Mouse (Mus musculus) liver, embryonic 14.5 days (tissue): ENCODE data around the gene Tspan11. TPM values are rescaled to one million over a fixed set of nuclear protein-coding genes. Genes with fewer than 3 reads are reported as not detected.

Experiments used
- ATAC-seq: fragments of 200-750 bp; cut with Nextera tagmentation; 2 replicates; pipeline ENCODE4 v1.8.0; 2017; ENCODE audit warnings: moderate number of reproducible peaks, mild to moderate bottlenecking, moderate library complexity; ENCODE audit not compliant: insufficient read depth
- DNase-seq, 3 experiments: peaks; one replicate each; pipeline ENCODE4 v3.0.0-alpha.2; 2012 to 2013; ENCODE audit warnings: low read depth in 3 of 3, low spot score in 3 of 3
- H3K27ac ChIP-seq: fragments of 300-500 bp; sonication (generic); 2 replicates; pipeline ENCODE4 v1.5.1; 2014; ENCODE audit warnings: moderate library complexity, mild to moderate bottlenecking, control low read depth, inconsistent platforms
- H3K27me3 ChIP-seq: fragments of 300-500 bp; sonication (generic); 2 replicates; pipeline ENCODE4 v1.6.1; 2014; ENCODE audit warnings: mild to moderate bottlenecking, low read length, moderate library complexity; ENCODE audit not compliant: control insufficient read depth, insufficient read depth
- H3K36me3 ChIP-seq: fragments of 300-500 bp; sonication (generic); replicated peaks from 2 replicates; pipeline ENCODE4 v1.6.1; 2014; ENCODE audit warnings: low read depth; ENCODE audit not compliant: control insufficient read depth, insufficient read depth
- H3K4me1 ChIP-seq, 2 experiments: fragments of 200-500 bp in 1 of 2; fragments of 300-500 bp in 1 of 2; sonication (generic) in 1 of 2; replicated peaks; 2 replicates each; pipeline ENCODE4 v1.6.1; 2012 to 2014; ENCODE audit warnings: antibody characterized with exemption in 1 of 2, inconsistent platforms in 1 of 2, low read length in 1 of 2; ENCODE audit not compliant: control insufficient read depth in 2 of 2, insufficient read depth in 2 of 2
- H3K4me2 ChIP-seq: fragments of 300-500 bp; sonication (generic); 2 replicates; pipeline ENCODE4 v1.6.1; 2014; ENCODE audit warnings: low read depth, mild to moderate bottlenecking, control low read depth, moderate library complexity
- H3K4me3 ChIP-seq, 2 experiments: fragments of 200-500 bp in 1 of 2; fragments of 300-500 bp in 1 of 2; sonication (generic) in 1 of 2; 2 replicates each; pipeline ENCODE4 v1.5.1; 2012 to 2014; ENCODE audit warnings: low read depth in 2 of 2, low read length in 2 of 2, mild to moderate bottlenecking in 2 of 2, control low read depth in 1 of 2, inconsistent platforms in 1 of 2, moderate library complexity in 1 of 2; ENCODE audit not compliant: insufficient read depth in 1 of 2
- H3K9ac ChIP-seq: fragments of 300-500 bp; sonication (generic); replicated peaks from 2 replicates; pipeline ENCODE4 v1.6.1; 2014; ENCODE audit warnings: mild to moderate bottlenecking, control low read depth, moderate library complexity
- H3K9me3 ChIP-seq: fragments of 300-500 bp; sonication (generic); 2 replicates; pipeline ENCODE4 v1.6.1; 2016; ENCODE audit warnings: low read length, mixed read lengths; ENCODE audit not compliant: control insufficient read depth
- CTCF ChIP-seq: IDR thresholded peaks from 2 replicates; pipeline ENCODE4 v1.5.1; 2016; ENCODE audit warnings: antibody characterized with exemption, low read depth, control low read depth
- EP300 ChIP-seq: IDR thresholded peaks from 2 replicates; pipeline ENCODE4 v1.6.1; 2016; ENCODE audit warnings: antibody characterized with exemption, low read depth
- WGBS: fragments of 180-500 bp; shearing (Covaris S2); extraction: QIAGEN DNeasy Blood & Tissue Kit; methylation state at CpG from one replicate; pipeline ENCODE4 v1.1.7; 2014; ENCODE audit not compliant: insufficient replicate concordance; 5-methylcytosine and 5-hydroxymethylcytosine counted together
- polyA plus RNA-seq, 2 experiments: library from polyadenylated mRNA; depleted of rRNA in 1 of 2; stranded (reverse) in 1 of 2; unstranded in 1 of 2; fragments of >200 nt; fragmentation: Nextera tagmentation in 1 of 2; extraction: Ambion mirVana in 1 of 2; gene quantifications; 2 replicates each; pipeline versions ENCODE4 v1.2.1 to v1.2.3; 2012 to 2014

Tspan11 gene
- polyA plus RNA-seq, 2 experiments: 0.07 to 0.23 TPM

DNA sequence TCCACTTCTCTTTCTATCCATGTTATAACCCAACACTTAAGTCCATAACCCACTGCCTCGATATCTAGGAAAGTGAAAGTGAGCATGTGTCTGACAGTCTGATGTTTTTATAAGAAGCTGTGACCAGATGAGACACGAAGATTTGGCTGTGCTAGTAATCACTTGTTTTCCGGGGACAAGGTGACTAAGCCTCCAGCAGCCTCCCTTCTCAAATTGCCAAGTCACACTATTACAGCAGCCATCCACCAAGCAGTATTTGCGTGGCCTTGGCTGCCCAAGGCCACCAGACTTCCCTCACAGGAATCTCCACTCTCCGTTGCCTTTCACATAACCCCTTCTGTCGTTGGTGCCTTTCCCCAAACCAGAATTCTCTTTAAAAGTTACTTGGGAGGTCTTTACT lies 40.9 kb upstream of the Tspan11 start:
- Histone ChIP-seq H3K4me1 (no peaks in the 10 kb centered on the region), H3K27me3 (no peaks in the 10 kb centered on the region), H3K4me2 (no peak overlapping the region), H3K9me3 (no peaks in the 10 kb centered on the region), H3K4me3 (no peak overlapping the region), H3K27ac (no peak overlapping the region), H3K9ac (no peak overlapping the region), H3K36me3 (no peaks in the 10 kb centered on the region)
- DNase-seq (no peak), ATAC-seq (no peak)
- WGBS: 48% methylated on average over 6 of the region's 6 CpGs
- TF ChIP-seq EP300 (no peak), CTCF (no peak)

DNA sequence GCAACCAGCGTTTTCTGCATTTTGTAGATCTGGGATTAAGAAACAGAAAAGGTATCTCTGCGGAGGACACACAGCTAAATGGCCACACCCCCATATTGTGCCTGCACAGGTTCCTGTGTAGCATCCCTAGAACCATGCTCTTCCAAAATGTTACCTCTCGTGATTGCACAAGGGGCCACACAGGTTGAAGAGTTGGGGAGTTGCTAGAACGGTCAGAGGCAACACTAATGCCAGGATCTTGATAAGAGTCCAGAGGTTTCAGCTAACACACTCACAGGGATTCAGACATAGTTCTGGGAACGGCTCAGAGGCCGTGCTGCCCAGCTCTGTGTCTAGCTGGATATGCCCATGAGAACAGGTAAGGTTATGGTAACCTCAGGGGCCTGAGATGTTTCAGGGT lies 37.9 kb upstream of the Tspan11 start:
- Histone ChIP-seq H3K4me1 (no peaks in the 10 kb centered on the region), H3K27me3 (no peaks in the 10 kb centered on the region), H3K36me3 (no peaks in the 10 kb centered on the region), H3K9ac (no peak overlapping the region), H3K9me3 (no peaks in the 10 kb centered on the region), H3K4me2 (no peak overlapping the region), H3K4me3 (no peak overlapping the region), H3K27ac (no peak overlapping the region)
- TF ChIP-seq EP300: no peak
- TF ChIP-seq CTCF: no peak
- ATAC-seq (no peak), DNase-seq (no peak)
- 52% methylated on average over 6 of the region's 6 CpGs for WGBS

DNA sequence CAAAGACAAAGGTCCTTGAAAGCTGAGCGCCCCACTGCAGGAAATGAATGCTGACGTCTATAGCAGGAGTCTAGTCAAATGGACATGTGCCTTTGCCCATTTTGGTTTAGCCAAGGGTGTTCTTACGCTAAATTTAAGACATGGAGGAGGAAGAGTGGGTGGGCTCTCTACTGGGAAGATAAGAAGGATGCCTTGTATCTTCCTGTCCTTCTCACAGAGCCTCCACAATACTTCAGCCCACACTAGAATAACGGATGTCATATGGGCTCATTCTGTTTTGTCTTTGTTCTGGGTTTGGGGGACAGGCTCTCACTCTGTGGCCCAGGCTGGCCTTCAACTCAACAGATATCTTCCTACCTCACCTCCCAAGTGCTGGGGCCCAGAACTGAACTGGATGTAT lies 35.8 kb upstream of the Tspan11 start:
- Histone ChIP-seq H3K9me3 (no peaks in the 10 kb centered on the region), H3K27me3 (no peaks in the 10 kb centered on the region), H3K4me2 (no peak overlapping the region), H3K9ac (no peak overlapping the region), H3K36me3 (no peaks in the 10 kb centered on the region), H3K4me1 (no peaks in the 10 kb centered on the region), H3K27ac (no peak overlapping the region), H3K4me3 (no peak overlapping the region)
- TF ChIP-seq EP300 (no peak), CTCF (no peak)
- WGBS: 47% methylated on average over 4 of the region's 4 CpGs
- ATAC-seq: no peak
- no peak for DNase-seq

DNA sequence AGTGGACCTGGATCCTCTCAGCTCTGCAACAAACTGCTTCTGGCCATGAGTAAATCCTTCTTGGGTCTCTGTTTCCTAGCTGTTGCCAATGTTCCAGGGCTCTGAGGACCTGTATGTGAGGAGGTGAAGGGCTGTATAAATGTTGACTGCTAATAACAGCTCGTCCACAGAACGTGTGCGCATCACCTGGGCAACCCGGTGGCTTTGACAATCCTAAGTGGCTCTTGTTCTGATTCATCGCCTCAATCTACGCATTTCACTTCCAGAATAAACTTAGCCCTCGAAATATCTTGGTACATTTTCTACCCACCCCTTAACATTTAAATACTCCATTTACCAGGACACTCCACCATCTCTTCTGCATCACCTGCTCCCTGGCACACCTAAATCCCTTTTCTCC lies 34.1 kb upstream of the Tspan11 start:
- no peak for DNase-seq
- Histone ChIP-seq H3K4me3 (no peak overlapping the region), H3K27ac (no peak overlapping the region), H3K4me2 (no peak overlapping the region), H3K9ac (no peak overlapping the region), H3K4me1 (no peaks in the 10 kb centered on the region), H3K36me3 (no peaks in the 10 kb centered on the region), H3K9me3 (no peaks in the 10 kb centered on the region), H3K27me3 (no peaks in the 10 kb centered on the region)
- 72% methylated on average over 7 of the region's 7 CpGs for WGBS
- no peak for ATAC-seq
- TF ChIP-seq CTCF (no peak), EP300 (no peak)

DNA sequence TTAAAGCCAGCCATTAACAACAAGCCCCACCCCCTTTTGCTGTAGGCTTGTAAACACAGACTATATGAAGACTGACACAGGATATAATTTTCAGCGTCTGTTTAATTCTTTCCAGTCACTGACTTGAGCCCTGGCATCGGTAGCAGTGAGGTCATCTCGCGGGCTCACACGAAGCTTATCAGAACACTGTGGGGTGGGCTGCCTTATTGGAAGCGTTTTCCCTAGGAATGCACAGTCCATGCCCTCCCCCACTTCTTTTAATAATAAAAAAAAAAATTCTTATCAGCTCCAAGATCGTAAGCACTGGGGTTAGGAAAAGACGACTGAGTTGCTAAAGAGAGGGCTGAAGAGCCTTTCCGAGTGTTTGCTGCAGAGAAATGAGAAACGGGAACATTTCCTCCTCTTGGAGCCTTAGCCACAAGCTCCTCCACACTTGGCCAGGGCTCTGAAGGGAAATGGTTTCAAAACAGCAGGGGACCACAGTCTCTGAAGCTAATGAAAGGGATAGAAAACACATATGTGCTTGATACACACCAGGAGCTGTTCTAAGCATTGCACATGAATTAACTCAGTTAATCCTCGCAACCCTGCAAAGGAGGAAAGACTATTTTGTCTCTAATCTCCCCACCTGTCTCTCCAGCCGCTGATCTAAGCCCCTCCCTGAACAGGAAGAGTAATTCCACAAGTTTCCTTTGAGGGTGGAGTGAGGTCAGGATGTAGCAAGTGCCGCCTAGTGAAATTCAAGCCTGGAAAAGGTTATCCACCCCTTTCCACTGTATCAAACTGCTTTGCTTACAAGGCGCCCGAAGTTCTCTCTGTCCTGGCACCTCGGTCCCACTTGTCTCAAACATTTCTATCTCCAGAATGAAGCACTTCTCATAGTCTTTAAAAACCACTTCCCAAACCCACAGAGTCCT lies 33.4 kb upstream of the Tspan11 start:
- Histone ChIP-seq H3K4me3 (no peak overlapping the region), H3K27me3 (no peaks in the 10 kb centered on the region), H3K9me3 (no peaks in the 10 kb centered on the region), H3K4me1 (no peaks in the 10 kb centered on the region), H3K9ac (no peak overlapping the region), H3K27ac (no peak overlapping the region), H3K36me3 (no peaks in the 10 kb centered on the region), H3K4me2 (no peak overlapping the region)
- WGBS: 22% methylated on average over 16 of the region's 16 CpGs
- ATAC-seq: no peak
- no peak for DNase-seq
- no peak for TF ChIP-seq CTCF
- no peak for TF ChIP-seq EP300
